Mouse (Mus musculus): Measurements from ENCODE around the gene Ccdc69. TPM values are rescaled to one million over a fixed set of nuclear protein-coding genes. Genes with fewer than 3 reads are reported as not detected.

Gene Ccdc69
- 2.1 and 2.2 TPM in 2 replicates for polyA plus RNA-seq (2012; rRNA removed)

DNA sequence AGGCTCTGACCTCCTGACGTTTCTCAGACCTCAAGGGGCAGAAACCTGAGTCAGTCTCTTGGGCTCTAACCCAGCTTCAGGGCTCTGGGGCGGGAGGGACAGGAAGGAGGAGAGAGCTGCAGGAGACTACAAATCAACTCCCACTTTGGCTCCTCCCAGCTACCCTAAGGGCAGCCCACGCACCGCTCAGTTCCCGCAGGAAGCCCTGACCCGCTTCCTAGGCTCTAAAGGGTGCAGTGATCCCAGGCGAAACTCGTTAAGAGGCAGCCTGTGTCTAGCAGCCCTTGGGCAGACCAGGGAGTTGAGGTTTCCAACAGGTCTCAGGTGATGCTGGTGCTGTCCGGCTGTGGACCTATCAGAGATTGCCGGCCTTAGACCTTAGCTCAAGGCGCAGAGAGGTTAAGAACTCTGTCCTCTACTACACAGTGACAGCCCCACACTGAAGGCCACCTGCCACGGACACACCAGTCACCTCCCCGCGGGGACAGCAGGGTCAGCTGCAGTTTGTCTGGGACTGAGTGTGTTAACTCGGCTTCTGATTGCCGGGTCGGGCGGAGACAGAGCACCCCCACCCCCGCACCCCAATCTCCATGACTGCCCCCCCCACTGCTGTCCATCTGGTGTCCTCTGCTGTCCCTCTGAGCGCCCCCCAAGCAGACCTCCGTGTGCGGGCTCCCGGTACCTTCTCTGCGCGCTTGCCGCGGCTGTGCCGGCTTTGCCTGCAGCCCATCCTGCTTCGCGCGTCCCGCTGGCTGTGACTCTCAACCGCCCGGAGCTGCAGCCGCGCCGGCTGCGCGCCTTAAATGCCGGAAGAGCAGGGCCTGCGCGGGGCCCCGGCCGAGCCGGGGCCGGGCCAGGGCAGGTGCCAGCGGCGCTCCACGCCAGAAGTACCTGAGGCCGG lies at the start of gene Ccdc69:
Ccdc69 (minus strand) TSS at position 801 of the 901 bp plus-strand sequence.
- TF ChIP-seq CTCF (IDR thresholded peaks at IDR 0.05; ENCODE audit: control insufficient read depth, insufficient read depth, insufficient replicate concordance, low read depth, low read length) (no peak), POLR2A (IDR thresholded peaks at IDR 0.05; ENCODE audit: control insufficient read depth, low read depth, low read length) (peak; percentile 63)
- Histone ChIP-seq H3K4me3 (ENCODE audit: control insufficient read depth, low read depth, low read length) (peak within 1 kb of the TSS; percentile 48), H3K27ac (ENCODE audit: control insufficient read depth, insufficient read depth, low read depth, low read length) (peak within 1 kb of the TSS; percentile 86), H3K36me3 (ENCODE audit: control insufficient read depth, insufficient read depth, low read length) (no peaks in the 10 kb centered on the region), H3K4me1 (ENCODE audit: control insufficient read depth, insufficient read depth, low read length) (peaks cover 4% of the 10 kb centered on the region), H3K27me3 (ENCODE audit: control insufficient read depth, insufficient read depth, low read length) (no peaks in the 10 kb centered on the region)

DNA sequence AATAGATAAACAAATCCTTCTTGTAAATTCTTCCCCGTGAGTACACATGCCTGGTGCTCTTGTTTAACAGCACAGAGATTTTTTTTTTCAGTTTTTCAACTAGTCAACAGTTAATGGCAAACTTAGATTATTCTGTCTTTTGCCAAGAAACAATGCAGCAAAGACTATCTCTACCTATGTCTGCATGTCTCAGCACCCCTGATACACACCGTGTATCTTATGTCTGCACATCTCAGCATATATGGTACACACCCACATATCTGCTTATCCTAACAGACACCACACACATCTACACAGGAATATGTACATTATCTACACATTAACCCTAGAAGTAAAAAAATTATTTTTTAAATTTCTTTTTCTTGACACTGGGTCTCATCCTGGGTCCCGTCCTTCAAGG lies 48.7 kb upstream of the Ccdc69 start:
- Histone ChIP-seq H3K27ac (ENCODE audit: control insufficient read depth, insufficient read depth, low read depth, low read length) (no peak overlapping the region), H3K4me1 (ENCODE audit: control insufficient read depth, insufficient read depth, low read length) (peaks cover 6% of the 10 kb centered on the region), H3K4me3 (ENCODE audit: control insufficient read depth, low read depth, low read length) (no peak overlapping the region), H3K27me3 (ENCODE audit: control insufficient read depth, insufficient read depth, low read length) (no peaks in the 10 kb centered on the region), H3K36me3 (ENCODE audit: control insufficient read depth, insufficient read depth, low read length) (no peaks in the 10 kb centered on the region)
- no peak for TF ChIP-seq POLR2A (IDR thresholded peaks at IDR 0.05; ENCODE audit: control insufficient read depth, low read depth, low read length)

DNA sequence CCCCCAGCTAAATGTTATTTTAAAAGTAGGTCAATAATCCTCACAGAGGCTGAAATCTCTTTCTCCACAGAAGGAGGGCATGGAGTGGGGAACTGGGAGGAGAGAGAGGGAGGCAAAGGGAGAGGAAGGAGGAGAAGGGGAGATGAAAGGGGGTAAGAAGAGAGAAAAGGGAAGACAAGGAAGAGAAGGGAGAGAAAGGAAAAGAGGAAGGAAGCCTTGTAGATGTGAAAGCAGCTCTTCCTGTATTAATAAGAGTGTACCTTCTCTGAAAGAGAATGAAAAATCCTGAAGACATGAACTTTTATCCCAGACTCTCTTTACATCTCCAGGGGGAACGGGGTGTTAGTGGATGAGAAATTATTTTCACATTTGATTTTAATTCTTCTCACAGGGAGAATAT lies 43.5 kb upstream of the Ccdc69 start:
- H3K4me1 ChIP-seq (ENCODE audit: control insufficient read depth, insufficient read depth, low read length), result peaks cover 2% of the 10 kb centered on the region; the same call in 1 of the 2 replicates
- H3K27me3 ChIP-seq (ENCODE audit: control insufficient read depth, insufficient read depth, low read length), result no peaks in the 10 kb centered on the region
- no peak overlapping the region for H3K4me3 ChIP-seq (ENCODE audit: control insufficient read depth, low read depth, low read length)
- TF ChIP-seq CTCF (IDR thresholded peaks at IDR 0.05; ENCODE audit: control insufficient read depth, insufficient read depth, insufficient replicate concordance, low read depth, low read length) (no peak), POLR2A (IDR thresholded peaks at IDR 0.05; ENCODE audit: control insufficient read depth, low read depth, low read length) (no peak)
- H3K36me3 ChIP-seq (ENCODE audit: control insufficient read depth, insufficient read depth, low read length), result no peaks in the 10 kb centered on the region
- H3K27ac ChIP-seq (ENCODE audit: control insufficient read depth, insufficient read depth, low read depth, low read length), result peak overlapping the region; percentile 71; the same call in 1 of the 2 replicates

DNA sequence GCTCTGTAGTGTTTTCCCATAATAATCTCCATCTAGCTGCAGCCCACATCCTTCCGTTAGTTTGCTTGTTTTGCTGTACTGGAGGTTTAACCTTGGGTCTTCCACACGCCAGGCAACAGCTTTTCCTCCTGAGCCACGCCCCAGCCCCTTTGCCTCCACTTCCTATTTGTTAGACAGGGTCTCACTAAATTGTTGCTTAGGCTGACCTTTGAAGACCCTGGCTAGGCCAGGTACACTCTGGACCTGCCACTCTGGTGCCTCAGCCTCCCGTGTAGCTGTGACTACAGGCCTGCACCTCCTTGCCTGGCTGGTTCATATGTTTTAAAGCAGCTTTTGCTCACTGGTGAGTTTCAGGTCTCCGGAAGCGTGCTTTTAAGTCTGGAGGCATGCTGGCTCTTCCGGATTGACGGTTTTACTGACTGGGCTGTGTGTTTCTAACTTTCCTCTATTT lies 42.9 kb upstream of the Ccdc69 start:
- Histone ChIP-seq H3K4me3 (ENCODE audit: control insufficient read depth, low read depth, low read length) (no peak overlapping the region), H3K4me1 (ENCODE audit: control insufficient read depth, insufficient read depth, low read length) (peaks cover 2% of the 10 kb centered on the region; the same call in 1 of the 2 replicates), H3K27me3 (ENCODE audit: control insufficient read depth, insufficient read depth, low read length) (no peaks in the 10 kb centered on the region), H3K27ac (ENCODE audit: control insufficient read depth, insufficient read depth, low read depth, low read length) (peak overlapping the region; percentile 71), H3K36me3 (ENCODE audit: control insufficient read depth, insufficient read depth, low read length) (no peaks in the 10 kb centered on the region)
- no peak for TF ChIP-seq POLR2A (IDR thresholded peaks at IDR 0.05; ENCODE audit: control insufficient read depth, low read depth, low read length)
- no peak for TF ChIP-seq CTCF (IDR thresholded peaks at IDR 0.05; ENCODE audit: control insufficient read depth, insufficient read depth, insufficient replicate concordance, low read depth, low read length)

DNA sequence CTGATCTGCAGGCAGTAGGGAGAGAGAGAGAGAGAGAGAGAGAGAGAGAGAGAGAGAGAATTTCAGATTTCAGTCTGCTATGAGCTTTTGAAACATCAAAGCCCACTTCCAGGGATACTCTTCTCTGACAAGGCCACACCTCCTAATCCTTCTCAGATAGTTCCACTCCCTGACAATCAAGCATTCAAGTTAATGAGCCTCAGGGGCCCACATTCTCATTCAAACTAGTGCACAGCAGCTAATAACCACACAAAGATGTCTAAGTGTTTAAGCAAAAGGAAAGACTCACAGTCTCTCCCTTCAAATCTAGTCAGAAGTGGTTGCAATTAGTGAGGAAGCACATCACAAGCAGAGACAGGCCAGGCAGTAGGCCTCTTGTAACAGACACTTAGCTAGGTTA lies 42.3 kb upstream of the Ccdc69 start:
- Histone ChIP-seq H3K27ac (ENCODE audit: control insufficient read depth, insufficient read depth, low read depth, low read length) (peak overlapping the region; percentile 30; the same call in 1 of the 2 replicates), H3K36me3 (ENCODE audit: control insufficient read depth, insufficient read depth, low read length) (no peaks in the 10 kb centered on the region)
- TF ChIP-seq POLR2A (IDR thresholded peaks at IDR 0.05; ENCODE audit: control insufficient read depth, low read depth, low read length) (no peak), CTCF (IDR thresholded peaks at IDR 0.05; ENCODE audit: control insufficient read depth, insufficient read depth, insufficient replicate concordance, low read depth, low read length) (no peak)

DNA sequence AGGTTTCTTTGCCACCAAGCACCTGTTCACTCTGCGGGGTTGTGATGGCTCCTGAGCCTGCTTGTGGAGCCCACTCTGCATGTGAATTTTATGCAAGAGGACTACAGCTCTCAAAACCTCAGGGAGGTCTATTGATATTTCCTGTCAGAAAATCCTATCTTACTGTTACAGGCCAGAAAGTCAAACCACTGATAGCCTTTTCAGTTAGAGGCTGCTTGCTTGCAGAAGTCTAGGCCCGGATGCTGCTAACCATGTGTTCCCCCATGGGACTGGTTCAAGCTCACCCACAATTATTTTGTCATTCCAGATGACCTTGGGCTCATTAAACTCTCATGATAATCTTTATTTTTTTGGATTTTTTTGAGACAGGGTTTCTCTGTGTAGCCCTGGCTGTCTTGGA lies 39.1 kb upstream of the Ccdc69 start:
- Histone ChIP-seq H3K36me3 (ENCODE audit: control insufficient read depth, insufficient read depth, low read length) (no peaks in the 10 kb centered on the region), H3K4me1 (ENCODE audit: control insufficient read depth, insufficient read depth, low read length) (peaks cover 2% of the 10 kb centered on the region; the same call in 1 of the 2 replicates), H3K27ac (ENCODE audit: control insufficient read depth, insufficient read depth, low read depth, low read length) (no peak overlapping the region), H3K4me3 (ENCODE audit: control insufficient read depth, low read depth, low read length) (no peak overlapping the region), H3K27me3 (ENCODE audit: control insufficient read depth, insufficient read depth, low read length) (no peaks in the 10 kb centered on the region)
- TF ChIP-seq POLR2A (IDR thresholded peaks at IDR 0.05; ENCODE audit: control insufficient read depth, low read depth, low read length) (no peak), CTCF (IDR thresholded peaks at IDR 0.05; ENCODE audit: control insufficient read depth, insufficient read depth, insufficient replicate concordance, low read depth, low read length) (no peak)

More for the DNA sequence above, 42.3 kb upstream of the Ccdc69 start:
- Histone ChIP-seq H3K4me1 (ENCODE audit: control insufficient read depth, insufficient read depth, low read length) (peaks cover 2% of the 10 kb centered on the region; the same call in 1 of the 2 replicates), H3K4me3 (ENCODE audit: control insufficient read depth, low read depth, low read length) (no peak overlapping the region), H3K27me3 (ENCODE audit: control insufficient read depth, insufficient read depth, low read length) (no peaks in the 10 kb centered on the region)

DNA sequence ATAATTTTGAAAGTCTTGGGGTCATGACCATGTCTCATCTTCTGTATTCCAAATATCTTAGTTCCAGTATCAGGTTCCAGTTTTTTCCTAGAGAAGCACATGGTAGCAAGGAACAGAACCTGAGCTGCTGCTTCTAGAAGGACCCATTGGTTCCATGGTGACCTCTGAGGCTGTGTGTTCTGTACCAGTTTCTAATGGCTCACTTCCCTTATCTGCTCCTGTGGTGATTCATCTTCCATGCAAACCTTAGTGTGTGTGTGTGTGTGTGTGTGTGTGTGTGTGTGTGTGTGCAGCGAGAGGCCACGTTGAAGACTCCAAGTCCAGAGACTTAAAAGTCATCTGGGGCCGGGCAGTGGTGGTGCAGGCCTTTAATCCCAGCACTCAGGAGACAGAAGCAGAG lies 38.1 kb upstream of the Ccdc69 start:
- H3K27me3 ChIP-seq (ENCODE audit: control insufficient read depth, insufficient read depth, low read length), result no peaks in the 10 kb centered on the region
- H3K27ac ChIP-seq (ENCODE audit: control insufficient read depth, insufficient read depth, low read depth, low read length), result no peak overlapping the region
- H3K4me3 ChIP-seq (ENCODE audit: control insufficient read depth, low read depth, low read length), result no peak overlapping the region
- no peaks in the 10 kb centered on the region for H3K36me3 ChIP-seq (ENCODE audit: control insufficient read depth, insufficient read depth, low read length)
- no peak for TF ChIP-seq CTCF (IDR thresholded peaks at IDR 0.05; ENCODE audit: control insufficient read depth, insufficient read depth, insufficient replicate concordance, low read depth, low read length)
- no peak for TF ChIP-seq POLR2A (IDR thresholded peaks at IDR 0.05; ENCODE audit: control insufficient read depth, low read depth, low read length)
- peaks cover 2% of the 10 kb centered on the region; the same call in 1 of the 2 replicates for H3K4me1 ChIP-seq (ENCODE audit: control insufficient read depth, insufficient read depth, low read length)

All from testis, adult 2 months (tissue).